Mouse (Mus musculus): ENCODE results near the gene Rasal1. TPM values are rescaled to one million over a fixed set of nuclear protein-coding genes. Genes with fewer than 3 reads are reported as not detected.

The Rasal1 gene
- polyA plus RNA-seq, 1 experiment from 2014 or later: 0.15 TPM

DNA sequence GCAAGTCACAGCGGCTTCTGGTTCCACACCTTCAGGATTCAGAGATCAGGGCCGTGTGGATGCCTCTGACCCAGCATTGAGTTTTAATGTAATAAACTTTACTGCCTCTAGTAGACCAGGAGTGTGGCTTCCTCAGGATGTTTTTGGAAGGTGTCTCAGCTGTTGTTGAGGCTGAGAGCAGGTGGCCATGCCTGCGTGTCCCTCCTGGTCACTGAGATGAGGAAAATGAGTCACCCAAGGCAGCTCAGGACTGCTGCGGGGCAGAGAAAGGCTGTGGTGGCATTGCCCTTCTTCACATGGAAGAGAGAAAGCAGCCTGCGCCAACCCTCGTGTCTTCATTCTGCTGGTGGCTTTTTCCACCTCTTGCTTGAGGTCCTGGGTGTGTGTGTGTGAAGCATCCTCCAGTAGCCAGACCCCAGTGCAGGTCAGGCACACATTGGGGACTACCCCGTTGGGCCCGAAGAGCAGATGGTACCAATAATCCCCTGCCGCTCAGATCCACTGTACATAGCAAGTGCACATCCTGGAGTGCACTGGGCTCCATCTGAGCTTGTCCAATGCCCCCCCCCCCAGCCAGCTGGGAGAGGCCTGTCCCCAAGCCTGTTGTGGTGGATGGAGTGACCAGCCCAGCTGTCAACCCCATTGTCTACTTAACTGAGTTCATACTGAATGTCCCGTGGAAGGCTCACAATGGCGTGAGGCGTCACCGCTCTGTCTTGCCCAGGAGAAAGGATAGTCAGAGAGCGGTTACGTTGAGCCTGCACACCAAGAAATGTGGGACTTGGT, 20.9 kb upstream of the Rasal1 start:
- 81% methylated on average over 15 of the region's 15 CpGs for WGBS (ENCODE audit: insufficient replicate concordance)
- Histone ChIP-seq H3K4me1 (ENCODE audit: control insufficient read depth, low read depth, low read length) (peaks cover 3% of the 10 kb centered on the region; the same call in 1 of the 2 replicates), H3K9me3 (replicated peaks; ENCODE audit: control insufficient read depth, low read length) (no peaks in the 10 kb centered on the region), H3K36me3 (ENCODE audit: control insufficient read depth, insufficient read depth) (peaks cover 20% of the 10 kb centered on the region), H3K4me2 (ENCODE audit: low read depth, low read length) (no peak overlapping the region), H3K4me3 (ENCODE audit: low read depth, low read length) (no peak overlapping the region), H3K27ac (ENCODE audit: low read length) (no peak overlapping the region), H3K27me3 (ENCODE audit: control insufficient read depth, insufficient read depth, low read depth, low read length) (peaks cover 10% of the 10 kb centered on the region), H3K9ac (ENCODE audit: low read depth, low read length) (no peak overlapping the region)
- ATAC-seq (ENCODE audit: low read depth): no peak

- Histone ChIP-seq H3K9ac (ENCODE audit: low read depth, low read length) (no peak overlapping the region), H3K4me3 (ENCODE audit: low read depth, low read length) (no peak overlapping the region), H3K4me2 (ENCODE audit: low read depth, low read length) (no peak overlapping the region), H3K4me1 (ENCODE audit: control insufficient read depth, low read depth, low read length) (peaks cover 3% of the 10 kb centered on the region; the same call in 1 of the 2 replicates), H3K27ac (ENCODE audit: low read length) (no peak overlapping the region), H3K9me3 (replicated peaks; ENCODE audit: control insufficient read depth, low read length) (no peaks in the 10 kb centered on the region), H3K27me3 (ENCODE audit: control insufficient read depth, insufficient read depth, low read depth, low read length) (peaks cover 10% of the 10 kb centered on the region), H3K36me3 (ENCODE audit: control insufficient read depth, insufficient read depth) (peaks cover 20% of the 10 kb centered on the region)
- no peak for ATAC-seq (ENCODE audit: low read depth)
- 61% methylated on average over 7 of the region's 7 CpGs for WGBS (ENCODE audit: insufficient replicate concordance)
Observed at GRCm38 (mm10) chr5:120628624-120629023, 20.0 kb upstream of the Rasal1 start.

- no peak overlapping the region for H3K4me3 ChIP-seq (ENCODE audit: low read depth, low read length)
- H3K36me3 ChIP-seq (ENCODE audit: control insufficient read depth, insufficient read depth): peaks cover 4% of the 10 kb centered on the region; the same call in 1 of the 2 replicates
- H3K27me3 ChIP-seq (ENCODE audit: control insufficient read depth, insufficient read depth, low read depth, low read length): peaks cover 10% of the 10 kb centered on the region
- no peak overlapping the region for H3K4me2 ChIP-seq (ENCODE audit: low read depth, low read length)
- H3K9ac ChIP-seq (ENCODE audit: low read depth, low read length): no peak overlapping the region
- peaks cover 3% of the 10 kb centered on the region; the same call in 1 of the 2 replicates for H3K4me1 ChIP-seq (ENCODE audit: control insufficient read depth, low read depth, low read length)
- no peaks in the 10 kb centered on the region for H3K9me3 ChIP-seq (replicated peaks; ENCODE audit: control insufficient read depth, low read length)
- no peak for ATAC-seq (ENCODE audit: low read depth)
- H3K27ac ChIP-seq (ENCODE audit: low read length): no peak overlapping the region
- 6% methylated on average over 29 of the region's 29 CpGs for WGBS (ENCODE audit: insufficient replicate concordance)
Observed at GRCm38 (mm10) chr5:120631128-120631527, 17.5 kb upstream of the Rasal1 start.

- no peak for ATAC-seq (ENCODE audit: low read depth)
- no peak overlapping the region for H3K27ac ChIP-seq (ENCODE audit: low read length)
- H3K4me3 ChIP-seq (ENCODE audit: low read depth, low read length): no peak overlapping the region
- H3K9me3 ChIP-seq (replicated peaks; ENCODE audit: control insufficient read depth, low read length): no peaks in the 10 kb centered on the region
- peaks cover 3% of the 10 kb centered on the region; the same call in 1 of the 2 replicates for H3K4me1 ChIP-seq (ENCODE audit: control insufficient read depth, low read depth, low read length)
- H3K4me2 ChIP-seq (ENCODE audit: low read depth, low read length): no peak overlapping the region
- H3K27me3 ChIP-seq (ENCODE audit: control insufficient read depth, insufficient read depth, low read depth, low read length): peaks cover 10% of the 10 kb centered on the region
- no peak overlapping the region for H3K9ac ChIP-seq (ENCODE audit: low read depth, low read length)
- H3K36me3 ChIP-seq (ENCODE audit: control insufficient read depth, insufficient read depth): peaks cover 4% of the 10 kb centered on the region; the same call in 1 of the 2 replicates
- 82% methylated on average over 5 of the region's 5 CpGs for WGBS (ENCODE audit: insufficient replicate concordance)
Observed at GRCm38 (mm10) chr5:120631892-120632291, 16.7 kb upstream of the Rasal1 start.

GRCm38 (mm10) chr5:120634131-120634530, 14.5 kb upstream of the Rasal1 start, which contains the start of gene Cfap73:
Gene Cfap73, minus strand, starts transcription at chr5:120634235.
- no peaks in the 10 kb centered on the region for H3K4me1 ChIP-seq (ENCODE audit: control insufficient read depth, low read depth, low read length)
- H3K4me3 ChIP-seq (ENCODE audit: low read depth, low read length): no peak within 1 kb of the TSS
- no peaks in the 10 kb centered on the region for H3K9me3 ChIP-seq (replicated peaks; ENCODE audit: control insufficient read depth, low read length)
- no peak within 1 kb of the TSS for H3K27ac ChIP-seq (ENCODE audit: low read length)
- peaks cover 10% of the 10 kb centered on the region for H3K27me3 ChIP-seq (ENCODE audit: control insufficient read depth, insufficient read depth, low read depth, low read length)
- ATAC-seq (ENCODE audit: low read depth): no peak
- no peaks in the 10 kb centered on the region for H3K36me3 ChIP-seq (ENCODE audit: control insufficient read depth, insufficient read depth)
- no peak within 1 kb of the TSS for H3K4me2 ChIP-seq (ENCODE audit: low read depth, low read length)
- no peak within 1 kb of the TSS for H3K9ac ChIP-seq (ENCODE audit: low read depth, low read length)
- WGBS (ENCODE audit: insufficient replicate concordance): 32% methylated on average over 9 of the region's 9 CpGs

DNA sequence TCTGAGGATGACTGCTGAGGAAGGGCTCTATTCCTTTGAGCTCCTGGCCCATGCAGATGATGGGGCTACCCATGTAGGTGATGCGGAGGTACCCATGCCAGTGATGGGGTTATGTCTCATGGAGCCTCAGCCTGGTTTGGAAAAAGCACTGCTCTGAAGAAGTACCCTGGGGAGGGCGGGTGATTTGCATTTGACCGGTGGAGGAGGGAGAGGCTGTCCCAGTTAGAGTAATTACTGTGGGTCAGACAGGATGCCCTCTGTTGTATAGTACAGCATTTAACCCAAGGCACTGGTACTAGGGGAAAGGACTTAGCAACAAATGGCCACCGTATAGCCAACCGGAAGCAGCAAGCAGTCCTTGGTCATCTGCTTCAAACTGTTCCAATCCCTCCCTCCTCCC, 13.8 kb upstream of the Rasal1 start:
- Histone ChIP-seq H3K27me3 (ENCODE audit: control insufficient read depth, insufficient read depth, low read depth, low read length) (peaks cover 10% of the 10 kb centered on the region), H3K4me2 (ENCODE audit: low read depth, low read length) (no peak overlapping the region), H3K9ac (ENCODE audit: low read depth, low read length) (no peak overlapping the region), H3K36me3 (ENCODE audit: control insufficient read depth, insufficient read depth) (no peaks in the 10 kb centered on the region), H3K4me3 (ENCODE audit: low read depth, low read length) (no peak overlapping the region), H3K9me3 (replicated peaks; ENCODE audit: control insufficient read depth, low read length) (no peaks in the 10 kb centered on the region), H3K4me1 (ENCODE audit: control insufficient read depth, low read depth, low read length) (no peaks in the 10 kb centered on the region), H3K27ac (ENCODE audit: low read length) (no peak overlapping the region)
- ATAC-seq (ENCODE audit: low read depth): no peak
- WGBS (ENCODE audit: insufficient replicate concordance): 35% methylated on average over 5 of the region's 5 CpGs

- Histone ChIP-seq H3K4me2 (ENCODE audit: low read depth, low read length) (no peak overlapping the region), H3K9ac (ENCODE audit: low read depth, low read length) (no peak overlapping the region), H3K4me3 (ENCODE audit: low read depth, low read length) (no peak overlapping the region), H3K4me1 (ENCODE audit: control insufficient read depth, low read depth, low read length) (no peaks in the 10 kb centered on the region), H3K9me3 (replicated peaks; ENCODE audit: control insufficient read depth, low read length) (no peaks in the 10 kb centered on the region), H3K27ac (ENCODE audit: low read length) (no peak overlapping the region), H3K36me3 (ENCODE audit: control insufficient read depth, insufficient read depth) (no peaks in the 10 kb centered on the region), H3K27me3 (ENCODE audit: control insufficient read depth, insufficient read depth, low read depth, low read length) (peaks cover 7% of the 10 kb centered on the region)
- no peak for ATAC-seq (ENCODE audit: low read depth)
- 73% methylated on average over 5 of the region's 5 CpGs for WGBS (ENCODE audit: insufficient replicate concordance)
Observed at GRCm38 (mm10) chr5:120635633-120636032, 13.0 kb upstream of the Rasal1 start.

GRCm38 (mm10) chr5:120640094-120640493, 8.5 kb upstream of the Rasal1 start:
- Histone ChIP-seq H3K36me3 (ENCODE audit: control insufficient read depth, insufficient read depth) (no peaks in the 10 kb centered on the region), H3K27me3 (ENCODE audit: control insufficient read depth, insufficient read depth, low read depth, low read length) (peaks cover 10% of the 10 kb centered on the region; the same call in 1 of the 2 replicates), H3K4me1 (ENCODE audit: control insufficient read depth, low read depth, low read length) (no peaks in the 10 kb centered on the region; the same call in 1 of the 2 replicates), H3K4me3 (ENCODE audit: low read depth, low read length) (no peak overlapping the region), H3K4me2 (ENCODE audit: low read depth, low read length) (no peak overlapping the region), H3K9me3 (replicated peaks; ENCODE audit: control insufficient read depth, low read length) (no peaks in the 10 kb centered on the region), H3K27ac (ENCODE audit: low read length) (no peak overlapping the region), H3K9ac (ENCODE audit: low read depth, low read length) (no peak overlapping the region)
- ATAC-seq (ENCODE audit: low read depth): no peak
- 63% methylated on average over 7 of the region's 7 CpGs for WGBS (ENCODE audit: insufficient replicate concordance)

DNA sequence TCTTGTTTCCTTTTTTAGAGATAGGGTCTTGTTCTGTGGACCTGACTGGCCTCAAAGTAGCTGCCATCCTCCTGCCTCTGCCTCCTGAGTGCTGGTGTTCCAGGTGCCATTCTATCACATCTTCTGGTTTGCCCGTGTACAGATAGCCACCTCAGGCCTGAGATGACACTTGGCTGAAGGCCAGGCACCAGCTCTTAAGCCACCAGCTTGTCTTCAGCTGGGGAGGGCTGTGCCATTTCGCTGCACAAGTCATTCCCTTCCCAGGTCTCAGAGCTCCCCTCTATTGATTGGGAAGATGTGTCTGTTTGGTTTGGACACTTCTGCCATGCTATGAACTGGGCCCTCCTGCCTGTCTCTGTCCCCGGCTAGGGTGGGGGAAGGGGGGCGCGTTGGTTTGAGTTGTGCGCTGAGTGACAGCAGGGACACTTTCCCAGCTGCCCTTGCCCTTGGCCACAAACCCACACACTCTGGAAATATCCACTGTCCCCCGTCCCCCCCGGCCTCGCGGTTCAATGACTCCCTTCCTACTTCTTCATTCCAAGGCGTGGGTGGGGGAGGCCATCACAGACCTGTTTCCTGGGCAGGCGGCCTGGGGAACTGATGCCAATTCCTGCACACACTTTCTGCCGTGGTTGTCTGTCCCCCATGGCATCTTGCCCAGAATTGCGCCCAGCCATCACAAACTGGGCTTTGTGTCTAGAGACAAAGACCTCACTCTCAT, 5.1 kb upstream of the Rasal1 start:
- 13% methylated on average over 14 of the region's 14 CpGs for WGBS (ENCODE audit: insufficient replicate concordance)
- H3K9ac ChIP-seq (ENCODE audit: low read depth, low read length): no peak overlapping the region
- H3K36me3 ChIP-seq (ENCODE audit: control insufficient read depth, insufficient read depth): no peaks in the 10 kb centered on the region
- no peak overlapping the region for H3K4me2 ChIP-seq (ENCODE audit: low read depth, low read length)
- no peak for ATAC-seq (ENCODE audit: low read depth)
- H3K27ac ChIP-seq (ENCODE audit: low read length): no peak overlapping the region
- H3K4me1 ChIP-seq (ENCODE audit: control insufficient read depth, low read depth, low read length): peaks cover 5% of the 10 kb centered on the region
- no peaks in the 10 kb centered on the region for H3K9me3 ChIP-seq (replicated peaks; ENCODE audit: control insufficient read depth, low read length)
- peaks cover 21% of the 10 kb centered on the region for H3K27me3 ChIP-seq (ENCODE audit: control insufficient read depth, insufficient read depth, low read depth, low read length)
- no peak overlapping the region for H3K4me3 ChIP-seq (ENCODE audit: low read depth, low read length)
